ENCODE assay signal across 12 mouse cellular contexts in genomic region chr1:87733212-87733611, GRCm38 (mm10). TPM values are rescaled to one million over a fixed set of nuclear protein-coding genes. Genes with fewer than 3 reads are reported as not detected.
DNase-seq lines count a peak whose midpoint lies in the region; ATAC-seq lines count a peak whose summit lies in the region.
"Had no signal": no experiment of that assay in that cellular context is flagged by ENCODE, and none has a peak within 500 bp of the region (broad histone marks: within the 10 kb centered on the region; RNA-seq: fewer than 3 reads in every experiment).

No protein-coding gene starts in this region.

- H3K27me3 ChIP-seq in forebrain, embryonic 15.5 days, result no peaks in the 10 kb centered on the region
- no peaks in the 10 kb centered on the region for H3K27me3 ChIP-seq in forebrain, embryonic 12.5 days
- H3K27me3 ChIP-seq: kidney, embryonic 15.5 days had no signal

- H3K9me3 ChIP-seq in forebrain, embryonic 15.5 days, result no peaks in the 10 kb centered on the region
- H3K9me3 ChIP-seq in forebrain, embryonic 12.5 days, result no peaks in the 10 kb centered on the region
- H3K9me3 ChIP-seq: kidney, embryonic 15.5 days; midbrain, embryonic 10.5 days had no signal

- H3K4me2 ChIP-seq in forebrain, embryonic 15.5 days (replicated peaks), result no peak overlapping the region
- H3K4me2 ChIP-seq in forebrain, embryonic 12.5 days, result no peak overlapping the region
- H3K4me2 ChIP-seq: kidney, embryonic 15.5 days had no signal

- no peak overlapping the region for H3K9ac ChIP-seq in forebrain, embryonic 15.5 days (replicated peaks)
- no peak overlapping the region for H3K9ac ChIP-seq in forebrain, embryonic 12.5 days
- H3K9ac ChIP-seq: kidney, embryonic 15.5 days; liver, postnatal 0 days had no signal

- H3K4me1 ChIP-seq in forebrain, embryonic 15.5 days, result peaks cover 8% of the 10 kb centered on the region; the same call in 1 of the 2 replicates
- no peaks in the 10 kb centered on the region for H3K4me1 ChIP-seq in forebrain, embryonic 12.5 days
- H3K4me1 ChIP-seq: kidney, embryonic 15.5 days; midbrain, embryonic 10.5 days had no signal

- ATAC-seq in forebrain, embryonic 15.5 days (replicated peaks), result 0 out of 2 replicates have a peak, but pooled peaks have one; percentile 41
- ATAC-seq in forebrain, embryonic 12.5 days (ENCODE audit: low FRiP score), result no peak
- ATAC-seq: hindbrain, postnatal 0 days; liver, postnatal 0 days had no signal

- WGBS in forebrain, embryonic 15.5 days, result 62% methylated on average over 5 of the region's 5 CpGs
- WGBS in forebrain, embryonic 12.5 days, result 90% methylated on average over 5 of the region's 5 CpGs

- no peaks in the 10 kb centered on the region for H3K36me3 ChIP-seq in forebrain, embryonic 15.5 days
- no peaks in the 10 kb centered on the region for H3K36me3 ChIP-seq in forebrain, embryonic 12.5 days (replicated peaks)
- H3K36me3 ChIP-seq: kidney, embryonic 15.5 days; midbrain, embryonic 10.5 days had no signal

- H3K27ac ChIP-seq in forebrain, embryonic 15.5 days (replicated peaks), result 0 out of 2 replicates have a peak overlapping the region, but pooled peaks have one; percentile 24
- H3K27ac ChIP-seq in forebrain, embryonic 12.5 days, result no peak overlapping the region
- H3K27ac ChIP-seq: hindbrain, postnatal 0 days; kidney, embryonic 15.5 days; midbrain, embryonic 10.5 days had no signal

- DNase-seq in layer of hippocampus, adult 11-12 months (ENCODE audit: low spot score), result peak; percentile 55
- no peak for DNase-seq in layer of hippocampus, adult 9-10 months (ENCODE audit: low spot score)
- DNase-seq in right cerebral cortex, postnatal 36 days (ENCODE audit: low spot score in 2 of 2), result peak; percentile 36 to 56
- DNase-seq in right cerebral cortex, postnatal 14 days, result no peak
- DNase-seq in telencephalon, adult 2 months (ENCODE audit: low read depth, low spot score), result peak; percentile 89
- no peak for DNase-seq in urinary bladder, postnatal 10 days (ENCODE audit: low spot score)
- DNase-seq: liver, postnatal 0 days had no signal

- no peak overlapping the region for H3K4me3 ChIP-seq in forebrain, embryonic 15.5 days
- H3K4me3 ChIP-seq in forebrain, embryonic 12.5 days (replicated peaks), result no peak overlapping the region
- H3K4me3 ChIP-seq: kidney, embryonic 15.5 days; midbrain, embryonic 10.5 days had no signal

RNA-seq across cellular contexts. Expression of gene Atg16l1, which starts 22.5 kb away (rescaled TPM):
- 60.2 and 64.0 TPM in 2 replicates for polyA plus RNA-seq in forebrain, embryonic 15.5 days (2015; fragmentation: Nextera tagmentation; extraction: Ambion mirVana)
- polyA plus RNA-seq in forebrain, embryonic 12.5 days (2016; fragmentation: Nextera tagmentation; extraction: Ambion mirVana), result 46.6 and 51.4 TPM in 2 replicates

Comparison
In these comparisons a context has a peak if more than half of its experiments do, and no peak if none do; other contexts are left out.
1. DNase-seq: peak in layer of hippocampus, adult 11-12 months (single experiment), right cerebral cortex, postnatal 36 days (2 of 2) and telencephalon, adult 2 months (single experiment); none in layer of hippocampus, adult 9-10 months (single experiment), right cerebral cortex, postnatal 14 days (single experiment) and urinary bladder, postnatal 10 days (single experiment).